Mouse (Mus musculus) neural tube, postnatal 0 days (tissue): Measurements from ENCODE around the gene Tnks1bp1. TPM values are rescaled to one million over a fixed set of nuclear protein-coding genes. Genes with fewer than 3 reads are reported as not detected.

Experiments used
- polyA plus RNA-seq: library from polyadenylated mRNA; unstranded; fragments of >200 nt; fragmentation: Nextera tagmentation; extraction: Ambion mirVana; gene quantifications from 2 replicates; pipeline ENCODE4 v1.2.1, GENCODE M21; 2015

The Tnks1bp1 gene
- 11.8 and 16.7 TPM in 2 replicates for polyA plus RNA-seq

DNA sequence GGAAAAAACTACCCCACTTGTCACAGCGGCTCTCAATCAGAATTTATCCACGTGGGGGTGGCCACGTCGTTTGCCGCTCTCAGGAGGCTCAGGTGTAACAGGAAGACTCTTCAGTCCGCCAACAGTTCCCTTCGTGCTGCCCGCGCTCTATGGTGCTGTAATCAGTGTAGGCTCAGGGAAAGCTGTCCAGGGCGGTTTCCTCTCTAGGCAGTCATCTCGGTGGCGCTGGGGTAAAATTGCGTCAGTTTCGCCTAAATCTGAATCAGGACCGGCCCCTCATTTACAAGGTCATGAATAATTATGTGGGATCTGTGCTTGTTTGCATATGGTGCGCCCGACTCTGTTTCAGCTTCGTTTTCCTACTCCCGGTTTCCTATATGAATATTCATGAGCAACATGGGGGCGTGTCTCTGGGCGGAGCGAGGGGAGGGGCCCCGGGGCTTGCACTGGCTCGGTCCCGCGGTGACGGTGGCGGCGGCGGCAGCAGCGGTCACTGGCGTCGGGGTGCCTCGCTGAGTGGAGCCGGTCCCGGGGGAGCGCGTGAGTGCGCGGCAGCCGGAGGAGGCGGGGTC, at the start of gene Tnks1bp1:
Tnks1bp1 (plus strand) TSS at position 427 of the 572 bp plus-strand sequence.

DNA sequence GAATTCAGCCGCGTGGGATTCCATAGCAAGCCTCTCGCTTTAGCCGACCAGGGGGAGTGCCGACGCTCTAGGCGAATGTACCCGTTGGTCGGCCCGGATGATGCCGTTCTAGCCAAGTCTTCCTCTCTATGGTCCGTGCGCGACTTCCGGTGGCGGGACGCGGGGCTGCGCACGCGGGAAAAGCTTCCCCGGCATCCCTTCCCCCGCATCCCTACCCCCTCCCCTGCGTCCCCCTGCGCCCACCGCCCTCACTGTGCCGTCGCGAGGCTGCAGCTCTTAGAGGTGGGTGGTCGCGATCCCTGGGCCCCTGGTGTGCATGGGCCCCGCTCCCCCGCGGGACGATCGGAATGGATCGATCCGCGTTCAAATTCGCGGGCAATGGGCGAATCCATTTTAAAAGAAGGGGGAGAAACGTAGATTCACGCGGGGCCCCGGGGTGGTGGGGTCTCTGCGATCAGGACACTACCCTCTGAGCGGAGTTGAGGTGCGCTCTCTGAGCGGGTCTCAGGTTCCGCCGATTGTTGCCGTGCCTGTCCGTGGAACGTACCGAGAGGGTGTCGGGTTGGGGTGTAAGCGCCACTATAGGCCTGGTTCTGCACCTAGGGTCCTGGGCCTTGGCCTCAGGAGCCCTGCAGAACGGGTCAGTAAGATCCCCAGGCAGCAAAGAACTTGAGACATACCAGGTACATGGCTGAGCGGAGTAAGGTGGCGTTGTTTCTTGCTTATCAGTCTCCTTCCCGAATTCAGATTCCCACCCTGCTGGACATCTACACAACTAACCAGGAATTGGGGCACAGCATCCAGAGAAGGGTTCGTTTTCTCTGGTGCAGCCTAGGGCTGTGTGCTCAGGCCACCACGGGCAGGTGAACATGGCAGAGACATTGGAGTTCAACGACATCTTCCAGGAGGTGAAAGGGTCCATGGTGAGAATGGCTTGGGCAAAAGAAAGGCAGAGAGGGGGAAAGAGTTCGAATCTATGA, 10.5 kb upstream of the Tnks1bp1 start, which contains the start of the genes Ssrp1 and P2rx3:
Ssrp1 (plus strand) TSS at position 188 of the 980 bp plus-strand sequence.
P2rx3 (minus strand) TSS at position 416 of the 980 bp plus-strand sequence.

Other genes starting within 250 kb of the Tnks1bp1 start
- 17.3 and 18.4 TPM in 2 replicates for gene Ube2l6, start 249.2 kb upstream of the Tnks1bp1 start, polyA plus RNA-seq
- 0.14 TPM in 1 of 2 replicates, not detected in the other for gene Smtnl1, start 225.4 kb upstream of the Tnks1bp1 start, polyA plus RNA-seq
- 98.0 and 101 TPM in 2 replicates for gene Timm10, start 221.0 kb upstream of the Tnks1bp1 start, polyA plus RNA-seq
- gene Slc43a1, start 209.2 kb upstream of the Tnks1bp1 start, polyA plus RNA-seq: 0.75 and 1.2 TPM in 2 replicates
- 2.7 and 3.7 TPM in 2 replicates for gene Rtn4rl2, start 161.3 kb upstream of the Tnks1bp1 start, polyA plus RNA-seq
- 4.3 and 4.5 TPM in 2 replicates for gene Slc43a3, start 111.4 kb upstream of the Tnks1bp1 start, polyA plus RNA-seq
- not detected in 2 replicates for gene Prg2, start 67.6 kb upstream of the Tnks1bp1 start, polyA plus RNA-seq
- gene Prg3, start 59.8 kb upstream of the Tnks1bp1 start, polyA plus RNA-seq: not detected in 2 replicates
- gene Ssrp1, start 10.8 kb upstream of the Tnks1bp1 start, polyA plus RNA-seq: 104 and 116 TPM in 2 replicates
- 0.70 and 6.1 TPM in 2 replicates for gene P2rx3, start 10.6 kb upstream of the Tnks1bp1 start, polyA plus RNA-seq
- gene Aplnr, start 88.2 kb downstream of the Tnks1bp1 start, polyA plus RNA-seq: 27.7 and 30.9 TPM in 2 replicates
- gene Lrrc55, start 149.2 kb downstream of the Tnks1bp1 start, polyA plus RNA-seq: 14.3 and 16.2 TPM in 2 replicates